Mouse (Mus musculus) stomach, embryonic 16.5 days (tissue): ENCODE results near the gene Gm49336. TPM values are rescaled to one million over a fixed set of nuclear protein-coding genes. Genes with fewer than 3 reads are reported as not detected.

Source experiments
- ATAC-seq: fragments of 200-750 bp; cut with Nextera tagmentation; 2 replicates; pipeline ENCODE4 v1.8.0; 2017; ENCODE audit warnings: moderate number of reproducible peaks, moderate TSS enrichment; ENCODE audit not compliant: insufficient read depth, low FRiP score
- H3K27ac ChIP-seq: fragments of 300-500 bp; sonication (generic); 2 replicates; pipeline ENCODE4 v1.5.1; 2014; ENCODE audit warnings: low read length
- H3K27me3 ChIP-seq: fragments of 300-500 bp; sonication (generic); 2 replicates; pipeline ENCODE4 v1.6.1; 2014; ENCODE audit warnings: low read length, control low read depth, mixed read lengths; ENCODE audit not compliant: control insufficient read depth, insufficient read depth
- H3K36me3 ChIP-seq: fragments of 300-500 bp; sonication (generic); 2 replicates; pipeline ENCODE4 v1.6.1; 2014; ENCODE audit warnings: low read length; ENCODE audit not compliant: control insufficient read depth, insufficient read depth
- H3K4me1 ChIP-seq: fragments of 300-500 bp; sonication (generic); 2 replicates; pipeline ENCODE4 v1.6.1; 2014; ENCODE audit warnings: low read length, control low read depth, mixed read lengths; ENCODE audit not compliant: control insufficient read depth, insufficient read depth
- H3K4me2 ChIP-seq: fragments of 300-500 bp; sonication (generic); 2 replicates; pipeline ENCODE4 v1.6.1; 2014; ENCODE audit warnings: low read depth, low read length, mixed read lengths
- H3K4me3 ChIP-seq: fragments of 300-500 bp; sonication (generic); replicated peaks from 2 replicates; pipeline ENCODE4 v1.5.1; 2014; ENCODE audit warnings: mild to moderate bottlenecking, low read length
- H3K9ac ChIP-seq: fragments of 300-500 bp; sonication (generic); 2 replicates; pipeline ENCODE4 v1.6.1; 2014; ENCODE audit warnings: low read length
- H3K9me3 ChIP-seq: fragments of 300-500 bp; sonication (generic); replicated peaks from 2 replicates; pipeline ENCODE4 v1.6.1; 2016; ENCODE audit warnings: low read length, control low read depth; ENCODE audit not compliant: control insufficient read depth
- WGBS: fragments of 180-500 bp; shearing (Covaris S2); extraction: QIAGEN DNeasy Blood & Tissue Kit; methylation state at CpG from one replicate; pipeline ENCODE4 v1.1.7; 2014; 5-methylcytosine and 5-hydroxymethylcytosine counted together
- polyA plus RNA-seq: library from polyadenylated mRNA; unstranded; fragments of >200 nt; fragmentation: Nextera tagmentation; extraction: Ambion mirVana; gene quantifications from 2 replicates; pipeline ENCODE4 v1.2.1, GENCODE M21; 2015

Gene Gm49336
- polyA plus RNA-seq, 1 experiment from 2014 or later, result 50.5 TPM

- peak overlapping the region; percentile 94 for H3K4me3 ChIP-seq
- peak overlapping the region; percentile 77 for H3K4me2 ChIP-seq
- H3K36me3 ChIP-seq, result no peaks in the 10 kb centered on the region
- H3K4me1 ChIP-seq, result peaks cover 14% of the 10 kb centered on the region
- 19% methylated on average over 15 of the region's 15 CpGs for WGBS
- peak overlapping the region; percentile 95 for H3K9ac ChIP-seq
- no peaks in the 10 kb centered on the region for H3K27me3 ChIP-seq
- H3K27ac ChIP-seq, result peak overlapping the region; percentile 94
- H3K9me3 ChIP-seq, result no peaks in the 10 kb centered on the region
- ATAC-seq, result no peak; the same call in 1 of the 2 replicates
Observed at GRCm38 (mm10) chr14:60252004-60253000, 995 bp upstream of the Gm49336 start.

- Histone ChIP-seq H3K36me3 (no peaks in the 10 kb centered on the region), H3K4me2 (peak overlapping the region; percentile 73), H3K9me3 (no peaks in the 10 kb centered on the region), H3K4me1 (peaks cover 14% of the 10 kb centered on the region), H3K27ac (peak overlapping the region; percentile 82), H3K9ac (peak overlapping the region; percentile 96), H3K4me3 (peak overlapping the region; percentile 94), H3K27me3 (no peaks in the 10 kb centered on the region)
- WGBS, result under 1% methylated on average over 39 of the region's 39 CpGs
- peak; percentile 57 for ATAC-seq
Observed at GRCm38 (mm10) chr14:60250879-60251278, 428 bp downstream of the Gm49336 start.

GRCm38 (mm10) chr14:60250366-60250765 lies 941 bp downstream of the Gm49336 start:
- H3K9ac ChIP-seq, result peak overlapping the region; percentile 96
- ATAC-seq, result no peak
- no peaks in the 10 kb centered on the region for H3K27me3 ChIP-seq
- H3K27ac ChIP-seq, result no peak overlapping the region
- WGBS, result 6% methylated on average over 8 of the region's 8 CpGs
- peak overlapping the region; percentile 94 for H3K4me3 ChIP-seq
- H3K36me3 ChIP-seq, result no peaks in the 10 kb centered on the region
- H3K4me2 ChIP-seq, result peak overlapping the region; percentile 73
- peaks cover 14% of the 10 kb centered on the region for H3K4me1 ChIP-seq
- H3K9me3 ChIP-seq, result no peaks in the 10 kb centered on the region

- Histone ChIP-seq H3K27ac (no peak overlapping the region), H3K27me3 (no peaks in the 10 kb centered on the region), H3K4me1 (no peaks in the 10 kb centered on the region), H3K4me3 (no peak overlapping the region), H3K36me3 (0 out of 2 replicates have a peak, but pooled peaks cover 8% of the 10 kb centered on the region), H3K4me2 (no peak overlapping the region), H3K9me3 (no peaks in the 10 kb centered on the region), H3K9ac (no peak overlapping the region)
- ATAC-seq, result no peak
- 80% methylated on average over 3 of the region's 3 CpGs for WGBS
Observed at GRCm38 (mm10) chr14:60238551-60238950, 12.8 kb downstream of the Gm49336 start.

- no peak for ATAC-seq
- Histone ChIP-seq H3K27me3 (no peaks in the 10 kb centered on the region), H3K4me3 (no peak overlapping the region), H3K4me2 (no peak overlapping the region), H3K9me3 (no peaks in the 10 kb centered on the region), H3K9ac (no peak overlapping the region), H3K4me1 (no peaks in the 10 kb centered on the region), H3K36me3 (0 out of 2 replicates have a peak, but pooled peaks cover 3% of the 10 kb centered on the region), H3K27ac (no peak overlapping the region)
- WGBS, result 88% methylated on average over 10 of the region's 10 CpGs
Observed at GRCm38 (mm10) chr14:60219886-60220285, 31.4 kb downstream of the Gm49336 start.

- H3K36me3 ChIP-seq, result no peaks in the 10 kb centered on the region
- 93% methylated on average over 4 of the region's 4 CpGs for WGBS
- H3K4me1 ChIP-seq, result no peaks in the 10 kb centered on the region
- no peak overlapping the region for H3K4me3 ChIP-seq
- H3K27me3 ChIP-seq, result no peaks in the 10 kb centered on the region
- H3K9me3 ChIP-seq, result no peaks in the 10 kb centered on the region
- no peak overlapping the region for H3K27ac ChIP-seq
- H3K4me2 ChIP-seq, result no peak overlapping the region
- no peak overlapping the region for H3K9ac ChIP-seq
- no peak for ATAC-seq
Observed at GRCm38 (mm10) chr14:60217616-60218015, 33.7 kb downstream of the Gm49336 start.

GRCm38 (mm10) chr14:60216125-60216524 lies 35.2 kb downstream of the Gm49336 start:
- no peaks in the 10 kb centered on the region for H3K9me3 ChIP-seq
- H3K27me3 ChIP-seq, result no peaks in the 10 kb centered on the region
- no peaks in the 10 kb centered on the region for H3K36me3 ChIP-seq
- no peak overlapping the region for H3K4me3 ChIP-seq
- H3K9ac ChIP-seq, result no peak overlapping the region
- peak; percentile 78 for ATAC-seq
- WGBS, result 78% methylated on average over 1 of the region's 1 CpGs
- peak overlapping the region; percentile 60 for H3K27ac ChIP-seq
- no peak overlapping the region for H3K4me2 ChIP-seq
- H3K4me1 ChIP-seq, result peaks cover 6% of the 10 kb centered on the region; the same call in 1 of the 2 replicates

- ATAC-seq, result no peak
- no peaks in the 10 kb centered on the region for H3K9me3 ChIP-seq
- H3K9ac ChIP-seq, result no peak overlapping the region
- peaks cover 6% of the 10 kb centered on the region; the same call in 1 of the 2 replicates for H3K4me1 ChIP-seq
- H3K36me3 ChIP-seq, result no peaks in the 10 kb centered on the region
- no peak overlapping the region for H3K4me3 ChIP-seq
- 88% methylated on average over 3 of the region's 3 CpGs for WGBS
- H3K27me3 ChIP-seq, result no peaks in the 10 kb centered on the region
- H3K4me2 ChIP-seq, result no peak overlapping the region
- H3K27ac ChIP-seq, result no peak overlapping the region; the same call in 1 of the 2 replicates
Observed at GRCm38 (mm10) chr14:60215000-60215399, 36.3 kb downstream of the Gm49336 start.

- 63% methylated on average over 1 of the region's 1 CpGs for WGBS
- H3K36me3 ChIP-seq, result no peaks in the 10 kb centered on the region
- no peaks in the 10 kb centered on the region for H3K27me3 ChIP-seq
- H3K27ac ChIP-seq, result no peak overlapping the region
- H3K9me3 ChIP-seq, result no peaks in the 10 kb centered on the region
- ATAC-seq, result no peak
- H3K9ac ChIP-seq, result no peak overlapping the region
- H3K4me1 ChIP-seq, result peaks cover 6% of the 10 kb centered on the region; the same call in 1 of the 2 replicates
- no peak overlapping the region for H3K4me2 ChIP-seq
- no peak overlapping the region for H3K4me3 ChIP-seq
Observed at GRCm38 (mm10) chr14:60214040-60214439, 37.3 kb downstream of the Gm49336 start.
